11 mouse cellular contexts compared by ENCODE assay signal in genomic region chr7:139295653-139296052, GRCm38 (mm10). TPM values are rescaled to one million over a fixed set of nuclear protein-coding genes. Genes with fewer than 3 reads are reported as not detected.
DNase-seq lines count a peak whose midpoint lies in the region; ATAC-seq and TF ChIP-seq lines count a peak whose summit lies in the region.
"Had no signal": no experiment of that assay in that cellular context is flagged by ENCODE, and none has a peak within 500 bp of the region (broad histone marks: within the 10 kb centered on the region; RNA-seq: fewer than 3 reads in every experiment).

No protein-coding gene starts in this region.

- no peak overlapping the region for H3K9ac ChIP-seq in kidney, embryonic 15.5 days
- no peak overlapping the region for H3K9ac ChIP-seq in liver, postnatal 0 days (replicated peaks)
- H3K9ac ChIP-seq: midbrain, embryonic 13.5 days had no signal

- DNase-seq in kidney, postnatal 14 days: no peak
- peak; percentile 57 for DNase-seq in brain, adult 2 months (ENCODE audit: low read depth, low spot score)
- peak; percentile 39 for DNase-seq in liver, postnatal 0 days
- no peak for DNase-seq in cerebellum, adult 11-12 months
- no peak for DNase-seq in kidney, adult 9 months
- DNase-seq in lung, adult 2 months: no peak
- DNase-seq: gastrocnemius, adult 2 months; heart, postnatal 4 days had no signal

- no peak for TF ChIP-seq POLR2A in lung, adult 2 months (IDR thresholded peaks at IDR 0.05; ENCODE audit: borderline replicate concordance, extremely low read depth, low read depth, low read length)

- no peak for TF ChIP-seq EP300 in liver, postnatal 0 days (IDR thresholded peaks at IDR 0.05; ENCODE audit: low read depth)

- TF ChIP-seq CTCF in liver, postnatal 0 days (IDR thresholded peaks at IDR 0.05; ENCODE audit: low read depth): no peak
- no peak for TF ChIP-seq CTCF in lung, adult 2 months (IDR thresholded peaks at IDR 0.05; ENCODE audit: insufficient read depth, low read length)

- no peak overlapping the region for H3K4me2 ChIP-seq in kidney, embryonic 15.5 days
- no peak overlapping the region for H3K4me2 ChIP-seq in liver, postnatal 0 days (ENCODE audit: low read depth, low read length)
- H3K4me2 ChIP-seq: midbrain, embryonic 13.5 days had no signal

- H3K4me3 ChIP-seq in kidney, embryonic 15.5 days (replicated peaks): no peak overlapping the region
- H3K4me3 ChIP-seq in liver, postnatal 0 days (ENCODE audit: low read depth, low read length): no peak overlapping the region
- H3K4me3 ChIP-seq in lung, adult 2 months (replicated peaks; ENCODE audit: extremely low read depth, low read depth, low read length): no peak overlapping the region
- H3K4me3 ChIP-seq: gastrocnemius, adult 2 months; midbrain, embryonic 13.5 days had no signal

- ATAC-seq in kidney, embryonic 15.5 days (replicated peaks; ENCODE audit: low FRiP score): no peak
- peak; percentile 65 for ATAC-seq in CD4-positive, CD25-positive, alpha-beta regulatory T cell, adult 4 months
- peak; percentile 36; the same call in 1 of the 2 replicates for ATAC-seq in liver, postnatal 0 days
- ATAC-seq: midbrain, embryonic 13.5 days had no signal

- peaks cover 35% of the 10 kb centered on the region for H3K4me1 ChIP-seq in kidney, embryonic 15.5 days
- peaks cover 8% of the 10 kb centered on the region for H3K4me1 ChIP-seq in liver, postnatal 0 days (ENCODE audit: insufficient read depth)
- H3K4me1 ChIP-seq in lung, adult 2 months (ENCODE audit: control insufficient read depth, insufficient read depth, low read length): peaks cover 7% of the 10 kb centered on the region; the same call in 1 of the 2 replicates

- H3K9me3 ChIP-seq in kidney, embryonic 15.5 days (replicated peaks): no peaks in the 10 kb centered on the region
- no peaks in the 10 kb centered on the region for H3K9me3 ChIP-seq in liver, postnatal 0 days (ENCODE audit: low read length)
- H3K9me3 ChIP-seq: midbrain, embryonic 13.5 days had no signal

- 84% methylated on average over 1 of the region's 1 CpGs for WGBS in kidney, embryonic 15.5 days
- WGBS in liver, postnatal 0 days (ENCODE audit: insufficient replicate concordance): 42% methylated on average over 1 of the region's 1 CpGs
- WGBS in lung, adult 2 months: 87% methylated on average over 1 of the region's 1 CpGs

- 0 out of 2 replicates have a peak, but pooled peaks cover 8% of the 10 kb centered on the region for H3K27me3 ChIP-seq in kidney, embryonic 15.5 days
- no peaks in the 10 kb centered on the region for H3K27me3 ChIP-seq in liver, postnatal 0 days (ENCODE audit: insufficient read depth, low read length)

- no peaks in the 10 kb centered on the region for H3K36me3 ChIP-seq in kidney, embryonic 15.5 days
- no peaks in the 10 kb centered on the region for H3K36me3 ChIP-seq in liver, postnatal 0 days (replicated peaks; ENCODE audit: insufficient read depth, low read length)
- H3K36me3 ChIP-seq: midbrain, embryonic 13.5 days had no signal

- peak overlapping the region; percentile 64 for H3K27ac ChIP-seq in kidney, embryonic 15.5 days
- 0 out of 2 replicates have a peak overlapping the region, but pooled peaks have one; percentile 22 for H3K27ac ChIP-seq in liver, postnatal 0 days (ENCODE audit: low read depth)
- H3K27ac ChIP-seq: gastrocnemius, adult 2 months; midbrain, embryonic 13.5 days had no signal

RNA-seq across cellular contexts. Expression of gene Pwwp2b, which starts 47.4 kb away (rescaled TPM):
- 8.1 and 8.7 TPM in 2 replicates for polyA plus RNA-seq in kidney, embryonic 15.5 days (2015; fragmentation: Nextera tagmentation; extraction: Ambion mirVana)
- 1 to 10 TPM; 2.0 to 5.6 TPM for polyA plus RNA-seq in CD4-positive, CD25-positive, alpha-beta regulatory T cell, adult 4 months (2017; shearing (Covaris generic))
- polyA plus RNA-seq in liver, postnatal 0 days (2015; fragmentation: Nextera tagmentation; extraction: Ambion mirVana): 1.3 and 1.5 TPM in 2 replicates
- 31.6 and 32.2 TPM in 2 replicates for polyA plus RNA-seq in lung, adult 2 months (2012; rRNA removed)

Comparison
In these comparisons a context has a peak if more than half of its experiments do, and no peak if none do; other contexts are left out.
1. DNase-seq: peak in brain, adult 2 months (single experiment) and liver, postnatal 0 days (single experiment); none in kidney, postnatal 14 days (single experiment), cerebellum, adult 11-12 months (single experiment), kidney, adult 9 months (single experiment) and lung, adult 2 months (single experiment).